Mouse (Mus musculus): ENCODE measurements around the gene Cttnbp2. TPM values are rescaled to one million over a fixed set of nuclear protein-coding genes. Genes with fewer than 3 reads are reported as not detected.
"Not testable (repeated sequence)": the region's sequence is repeated elsewhere in the genome, so short reads cannot be mapped to it uniquely, and the experiment has no call there.

The Cttnbp2 gene
- polyA plus RNA-seq, 1 experiment from 2014 or later = 37.9 TPM

DNA sequence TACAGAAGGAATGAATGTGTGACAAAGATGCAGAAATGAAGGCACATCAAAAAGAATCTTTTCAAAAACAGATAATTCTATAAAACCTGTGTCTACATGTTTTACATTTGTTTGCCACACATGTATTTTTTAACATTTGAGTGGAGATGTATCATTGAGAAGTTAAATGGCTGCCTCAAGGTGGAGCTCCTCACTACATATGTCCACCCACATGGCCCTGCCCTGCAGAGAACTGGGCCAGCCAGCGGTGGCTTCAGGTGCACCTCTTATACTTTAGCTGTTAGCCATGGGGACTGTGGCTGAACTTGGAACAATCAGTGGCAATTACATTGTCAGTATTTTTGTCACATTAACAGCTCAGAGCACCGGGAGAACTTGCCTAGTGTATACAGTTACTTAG, 133.3 kb downstream of the Cttnbp2 start:
- no peak overlapping the region for H3K9ac ChIP-seq
- ATAC-seq (ENCODE audit: low FRiP score, low read depth) = no peak
- no peaks in the 10 kb centered on the region for H3K27me3 ChIP-seq (replicated peaks)

DNA sequence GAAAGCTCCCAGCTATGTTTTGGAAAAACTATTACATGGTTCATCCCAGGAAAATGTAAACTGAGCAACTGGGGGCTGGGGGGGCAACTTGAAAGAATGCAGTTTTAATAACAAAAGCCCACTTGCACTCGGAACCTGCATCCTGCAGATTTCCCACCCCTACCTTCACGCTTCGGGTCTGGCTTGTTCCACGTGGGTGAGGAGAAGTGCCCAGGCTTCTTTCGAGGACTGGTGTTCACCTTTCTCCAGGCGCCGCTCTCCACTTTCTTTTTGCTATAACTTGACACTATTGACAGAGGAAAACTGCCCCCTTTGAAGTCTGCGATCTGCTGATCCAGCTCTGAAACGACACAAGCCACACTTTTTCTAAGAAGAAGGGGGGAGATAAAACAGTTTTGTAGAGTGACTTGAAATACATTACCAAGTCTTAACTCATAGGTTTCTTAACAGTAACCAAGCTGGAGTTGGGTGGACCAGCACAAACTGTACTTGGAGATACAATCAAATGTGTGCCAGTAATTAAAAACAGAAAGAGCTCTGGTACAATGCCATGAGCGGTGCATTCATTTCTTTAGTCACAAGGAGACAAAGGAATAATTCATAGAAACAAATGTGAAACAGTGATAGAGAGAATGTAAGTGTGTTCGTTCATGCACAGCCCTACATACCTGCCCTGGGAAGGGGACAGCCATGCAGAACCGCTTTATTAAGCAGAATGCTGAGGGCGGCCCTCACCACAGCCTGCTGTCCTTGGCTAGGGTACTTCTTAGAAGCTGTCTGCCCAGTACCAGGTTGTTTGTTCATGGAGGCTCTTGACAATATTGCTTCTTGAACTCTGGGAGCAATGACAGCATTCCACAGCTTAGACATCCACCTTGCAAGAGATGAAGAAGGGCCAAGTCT, 134.1 kb downstream of the Cttnbp2 start:
- H3K36me3 ChIP-seq = peaks cover 14% of the 10 kb centered on the region; the same call in 1 of the 2 replicates
- H3K9me3 ChIP-seq = no peaks in the 10 kb centered on the region
- no peak overlapping the region for H3K4me2 ChIP-seq (replicated peaks)
- H3K4me3 ChIP-seq = no peak overlapping the region
- H3K4me1 ChIP-seq = no peaks in the 10 kb centered on the region
- no peak overlapping the region for H3K9ac ChIP-seq
- H3K27ac ChIP-seq = no peak overlapping the region
- no peak for ATAC-seq (ENCODE audit: low FRiP score, low read depth)
- H3K27me3 ChIP-seq (replicated peaks) = no peaks in the 10 kb centered on the region
- WGBS = 80% methylated on average over 13 of the region's 13 CpGs

More for the DNA sequence above, 133.3 kb downstream of the Cttnbp2 start:
- Histone ChIP-seq H3K36me3 (peaks cover 14% of the 10 kb centered on the region; the same call in 1 of the 2 replicates), H3K4me1 (no peaks in the 10 kb centered on the region), H3K9me3 (no peaks in the 10 kb centered on the region), H3K4me2 (replicated peaks) (no peak overlapping the region), H3K27ac (no peak overlapping the region), H3K4me3 (no peak overlapping the region)
- WGBS = 78% methylated on average over 2 of the region's 2 CpGs

GRCm38 (mm10) chr6:18377755-18378154, 136.9 kb downstream of the Cttnbp2 start:
- 90% methylated on average over 2 of the region's 2 CpGs for WGBS
- H3K9ac ChIP-seq; H3K4me1 ChIP-seq; H3K27ac ChIP-seq; H3K9me3 ChIP-seq; H3K27me3 ChIP-seq (replicated peaks); ATAC-seq (ENCODE audit: low FRiP score, low read depth); H3K4me2 ChIP-seq (replicated peaks); H3K4me3 ChIP-seq: not testable (repeated sequence)
- H3K36me3 ChIP-seq = peaks cover 13% of the 10 kb centered on the region; the same call in 1 of the 2 replicates

- H3K36me3 ChIP-seq = no peaks in the 10 kb centered on the region
- H3K9ac ChIP-seq = no peak overlapping the region
- H3K27me3 ChIP-seq (replicated peaks) = no peaks in the 10 kb centered on the region
- H3K4me2 ChIP-seq (replicated peaks) = no peak overlapping the region
- no peaks in the 10 kb centered on the region for H3K9me3 ChIP-seq
- no peak for ATAC-seq (ENCODE audit: low FRiP score, low read depth)
- H3K4me1 ChIP-seq = no peaks in the 10 kb centered on the region
- no peak overlapping the region for H3K27ac ChIP-seq
- H3K4me3 ChIP-seq = no peak overlapping the region
- 84% methylated on average over 4 of the region's 4 CpGs for WGBS
Observed at GRCm38 (mm10) chr6:18374744-18375143, 139.9 kb downstream of the Cttnbp2 start.

DNA sequence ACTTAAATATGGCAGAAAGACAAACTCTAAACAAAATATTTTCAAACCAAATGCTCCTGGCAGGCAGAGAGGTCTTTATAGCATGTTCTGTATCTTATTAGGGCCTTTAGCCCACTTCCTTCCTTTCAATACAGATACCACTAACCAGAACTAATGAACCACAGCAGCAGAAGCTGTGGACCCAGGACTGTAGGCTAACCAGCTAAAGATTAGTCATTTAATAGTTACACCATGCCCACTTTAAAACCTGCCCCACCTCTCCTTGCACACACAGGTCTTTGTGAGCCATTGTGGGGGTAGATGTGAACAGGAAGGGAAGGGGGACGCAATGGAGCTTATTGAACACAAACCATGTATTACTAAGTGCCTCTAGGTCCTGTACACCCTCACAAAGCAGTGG, 141.0 kb downstream of the Cttnbp2 start:
- H3K9ac ChIP-seq = no peak overlapping the region
- WGBS = 85% methylated on average over 1 of the region's 1 CpGs
- no peak for ATAC-seq (ENCODE audit: low FRiP score, low read depth)
- H3K9me3 ChIP-seq = no peaks in the 10 kb centered on the region
- no peaks in the 10 kb centered on the region for H3K27me3 ChIP-seq (replicated peaks)
- H3K27ac ChIP-seq = no peak overlapping the region
- H3K4me1 ChIP-seq = no peaks in the 10 kb centered on the region
- H3K4me2 ChIP-seq (replicated peaks) = no peak overlapping the region
- no peak overlapping the region for H3K4me3 ChIP-seq
- no peaks in the 10 kb centered on the region for H3K36me3 ChIP-seq

GRCm38 (mm10) chr6:18372447-18373228, 142.0 kb downstream of the Cttnbp2 start:
- Histone ChIP-seq H3K9me3 (no peaks in the 10 kb centered on the region), H3K4me3 (no peak overlapping the region), H3K27ac (no peak overlapping the region), H3K9ac (no peak overlapping the region), H3K27me3 (replicated peaks) (no peaks in the 10 kb centered on the region), H3K4me1 (no peaks in the 10 kb centered on the region), H3K36me3 (no peaks in the 10 kb centered on the region), H3K4me2 (replicated peaks) (no peak overlapping the region)
- peak; percentile 29; the same call in 1 of the 2 replicates for ATAC-seq (ENCODE audit: low FRiP score, low read depth)
- 36% methylated on average over 7 of the region's 7 CpGs for WGBS

- Histone ChIP-seq H3K27ac (no peak overlapping the region), H3K27me3 (replicated peaks) (no peaks in the 10 kb centered on the region), H3K9ac (no peak overlapping the region), H3K9me3 (no peaks in the 10 kb centered on the region), H3K36me3 (no peaks in the 10 kb centered on the region), H3K4me3 (no peak overlapping the region), H3K4me1 (no peaks in the 10 kb centered on the region), H3K4me2 (replicated peaks) (no peak overlapping the region)
- no peak for ATAC-seq (ENCODE audit: low FRiP score, low read depth)
- WGBS = 89% methylated on average over 4 of the region's 4 CpGs
Observed at GRCm38 (mm10) chr6:18369723-18370122, 144.9 kb downstream of the Cttnbp2 start.

GRCm38 (mm10) chr6:18369054-18369453, 145.6 kb downstream of the Cttnbp2 start:
- no peak for ATAC-seq (ENCODE audit: low FRiP score, low read depth)
- Histone ChIP-seq H3K4me3 (no peak overlapping the region), H3K27ac (no peak overlapping the region), H3K27me3 (replicated peaks) (no peaks in the 10 kb centered on the region), H3K9me3 (no peaks in the 10 kb centered on the region), H3K4me1 (no peaks in the 10 kb centered on the region), H3K9ac (no peak overlapping the region), H3K36me3 (no peaks in the 10 kb centered on the region), H3K4me2 (replicated peaks) (no peak overlapping the region)
- WGBS = 52% methylated on average over 3 of the region's 3 CpGs

DNA sequence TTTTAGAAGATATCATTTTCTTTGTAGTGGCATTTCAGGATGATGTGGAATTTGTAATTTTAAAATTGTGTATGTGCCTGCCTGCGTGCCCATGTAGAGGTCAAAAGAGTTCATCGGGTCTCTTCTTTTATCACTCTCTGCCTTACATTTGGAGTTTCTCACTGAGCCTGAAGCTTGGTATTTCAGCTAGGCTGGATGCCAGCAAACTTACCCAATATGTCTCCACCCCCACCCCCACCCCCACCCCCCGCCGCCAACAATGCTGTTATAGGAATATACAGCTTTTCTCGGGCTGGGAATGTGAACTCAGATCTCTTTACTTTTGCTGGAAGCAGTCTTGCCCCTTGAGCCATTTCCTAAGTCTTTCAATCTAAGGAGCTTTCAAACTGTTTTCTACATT, 152.4 kb downstream of the Cttnbp2 start:
- ATAC-seq (ENCODE audit: low FRiP score, low read depth) = no peak
- H3K36me3 ChIP-seq = no peaks in the 10 kb centered on the region
- H3K27ac ChIP-seq = no peak overlapping the region
- H3K9ac ChIP-seq = no peak overlapping the region
- no peak overlapping the region for H3K4me2 ChIP-seq (replicated peaks)
- WGBS = 78% methylated on average over 5 of the region's 5 CpGs
- H3K9me3 ChIP-seq = no peaks in the 10 kb centered on the region
- H3K4me1 ChIP-seq = no peaks in the 10 kb centered on the region
- H3K4me3 ChIP-seq = no peak overlapping the region
- H3K27me3 ChIP-seq (replicated peaks) = no peaks in the 10 kb centered on the region

GRCm38 (mm10) chr6:18360955-18361354, 153.7 kb downstream of the Cttnbp2 start:
- ATAC-seq (ENCODE audit: low FRiP score, low read depth) = no peak
- Histone ChIP-seq H3K9ac (no peak overlapping the region), H3K4me3 (no peak overlapping the region), H3K36me3 (no peaks in the 10 kb centered on the region), H3K27ac (no peak overlapping the region), H3K27me3 (replicated peaks) (no peaks in the 10 kb centered on the region), H3K9me3 (no peaks in the 10 kb centered on the region), H3K4me1 (no peaks in the 10 kb centered on the region), H3K4me2 (replicated peaks) (no peak overlapping the region)

DNA sequence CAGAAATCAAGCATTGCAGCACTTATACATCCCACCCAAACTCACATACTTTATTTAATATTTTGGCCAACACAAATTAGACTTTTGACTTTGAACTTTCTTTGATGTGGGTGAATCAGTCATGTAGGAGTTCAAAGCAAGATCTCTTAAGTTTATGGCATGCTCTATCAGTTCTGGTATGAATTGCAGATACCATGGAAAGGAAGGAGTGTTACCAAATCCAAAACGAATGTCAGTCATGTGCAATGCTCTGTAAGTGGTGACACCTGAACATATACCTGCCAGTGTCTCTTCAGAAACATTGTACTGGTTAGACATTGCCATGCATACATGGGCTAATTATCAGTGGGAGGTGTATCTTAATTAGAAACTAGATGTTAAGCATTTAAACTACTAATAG, 154.5 kb downstream of the Cttnbp2 start:
- no peaks in the 10 kb centered on the region for H3K4me1 ChIP-seq
- ATAC-seq (ENCODE audit: low FRiP score, low read depth) = no peak
- H3K27me3 ChIP-seq (replicated peaks) = no peaks in the 10 kb centered on the region
- H3K27ac ChIP-seq = no peak overlapping the region
- H3K36me3 ChIP-seq = no peaks in the 10 kb centered on the region
- 79% methylated on average over 1 of the region's 1 CpGs for WGBS
- no peak overlapping the region for H3K4me2 ChIP-seq (replicated peaks)
- H3K9me3 ChIP-seq = no peaks in the 10 kb centered on the region
- no peak overlapping the region for H3K9ac ChIP-seq
- H3K4me3 ChIP-seq = no peak overlapping the region

GRCm38 (mm10) chr6:18349153-18349858, 165.3 kb downstream of the Cttnbp2 start:
- no peaks in the 10 kb centered on the region for H3K9me3 ChIP-seq
- H3K27me3 ChIP-seq (replicated peaks) = no peaks in the 10 kb centered on the region
- no peak overlapping the region for H3K4me2 ChIP-seq (replicated peaks)
- H3K9ac ChIP-seq = no peak overlapping the region
- no peak overlapping the region for H3K4me3 ChIP-seq
- 73% methylated on average over 3 of the region's 3 CpGs for WGBS
- no peaks in the 10 kb centered on the region for H3K4me1 ChIP-seq
- H3K27ac ChIP-seq = no peak overlapping the region
- no peak for ATAC-seq (ENCODE audit: low FRiP score, low read depth)
- no peaks in the 10 kb centered on the region for H3K36me3 ChIP-seq

Data from neural tube, embryonic 12.5 days (tissue).